Mouse (Mus musculus) G1E (cell line): Measurements from ENCODE around the gene Bcl10. TPM values are rescaled to one million over a fixed set of nuclear protein-coding genes. Genes with fewer than 3 reads are reported as not detected.
"Not testable (repeated sequence)": the region's sequence is repeated elsewhere in the genome, so short reads cannot be mapped to it uniquely, and the experiment has no call there.

Source experiments
- ATAC-seq: 2 replicates; pipeline ENCODE4 v1.8.0; 2016; ENCODE audit warnings: mild to moderate bottlenecking; ENCODE audit not compliant: insufficient number of reproducible peaks, poor library complexity, low FRiP score, severe bottlenecking; ENCODE audit errors: extremely low read depth
- DNase-seq: peaks from one replicate; pipeline ENCODE4 v3.0.0; 2012; ENCODE audit warnings: low spot score
- H3K27me3 ChIP-seq: 2 replicates; pipeline ENCODE4 v1.6.1; 2012; ENCODE audit warnings: mild to moderate bottlenecking, low read length, inconsistent platforms; ENCODE audit not compliant: insufficient read depth
- H3K36me3 ChIP-seq: replicated peaks from 2 replicates; pipeline ENCODE3; 2012; ENCODE audit warnings: mild to moderate bottlenecking, inconsistent platforms
- H3K4me1 ChIP-seq: 2 replicates; pipeline ENCODE4 v1.6.1; 2012; ENCODE audit warnings: low read depth, low read length, inconsistent platforms, mixed read lengths; ENCODE audit not compliant: insufficient read depth
- H3K4me3 ChIP-seq: 2 replicates; pipeline ENCODE4 v1.5.1; 2012; ENCODE audit warnings: low read depth, mild to moderate bottlenecking, inconsistent platforms, low read length, moderate library complexity, mixed read lengths
- H3K9me3 ChIP-seq: replicated peaks from 2 replicates; pipeline ENCODE4 v1.6.1; 2012; ENCODE audit warnings: inconsistent platforms
- CTCF ChIP-seq: IDR thresholded peaks from 2 replicates; pipeline ENCODE4 v1.5.1; 2012; ENCODE audit warnings: low read depth, low read length, inconsistent platforms, mixed read lengths
- GATA1 ChIP-seq: IDR thresholded peaks from 2 replicates; pipeline ENCODE4 v1.6.1; 2012; ENCODE audit warnings: borderline replicate concordance, low read length, inconsistent platforms, mixed read lengths
- GATA2 ChIP-seq: IDR thresholded peaks from 2 replicates; pipeline ENCODE4 v1.6.1; 2012; ENCODE audit warnings: low read depth, low read length, inconsistent platforms, borderline replicate concordance
- POLR2AphosphoS5 ChIP-seq: IDR thresholded peaks from 2 replicates; pipeline ENCODE4 v1.6.1; 2012; ENCODE audit warnings: low read depth, low read length, inconsistent platforms; ENCODE audit not compliant: insufficient replicate concordance
- TAL1 ChIP-seq: conservative IDR thresholded peaks from 2 replicates; pipeline ENCODE4 v1.6.1; 2012; ENCODE audit warnings: low read depth, low read length, inconsistent platforms, mixed read lengths
- polyA plus RNA-seq: library from polyadenylated mRNA; stranded (reverse); fragments of >175 nt; gene quantifications from 2 replicates; pipeline ENCODE4 v1.2.3, GENCODE M21; 2012
- total RNA-seq, 2 experiments: library from RNA; stranded (forward) in 1 of 2; stranded (reverse) in 1 of 2; fragments of 200-1000 nt in 1 of 2; fragments of >200 nt in 1 of 2; fragmentation: Nextera tagmentation in 1 of 2; gene quantifications; 2 replicates each; pipeline ENCODE4 v1.2.3; 2014 to 2017

Gene Bcl10
- total and polyA plus RNA-seq, 3 experiments, result 24.4 to 53.9 (median 42.4) TPM

- Histone ChIP-seq H3K36me3 (no peaks in the 10 kb centered on the region), H3K27me3 (no peaks in the 10 kb centered on the region; the same call in none of the 2 replicates), H3K9me3 (no peaks in the 10 kb centered on the region), H3K4me3 (no peak overlapping the region), H3K4me1 (no peaks in the 10 kb centered on the region)
- TF ChIP-seq GATA1, result no peak
- no peak for TF ChIP-seq TAL1
- no peak for TF ChIP-seq CTCF
- TF ChIP-seq POLR2AphosphoS5, result no peak
- no peak for TF ChIP-seq GATA2
- no peak for ATAC-seq
- no peak for DNase-seq
Measured at GRCm38 (mm10) chr3:145912512-145912911, 10.1 kb upstream of the Bcl10 start.

- peaks cover 3% of the 10 kb centered on the region; the same call in 1 of the 2 replicates for H3K9me3 ChIP-seq
- no peaks in the 10 kb centered on the region for H3K36me3 ChIP-seq
- no peaks in the 10 kb centered on the region; the same call in none of the 2 replicates for H3K27me3 ChIP-seq
- no peaks in the 10 kb centered on the region for H3K4me1 ChIP-seq
- H3K4me3 ChIP-seq, result no peak overlapping the region
- TF ChIP-seq POLR2AphosphoS5 (no peak), TAL1 (no peak), CTCF (no peak), GATA1 (no peak), GATA2 (no peak)
- ATAC-seq (no peak), DNase-seq (no peak)
Measured at GRCm38 (mm10) chr3:145913263-145913662, 9.3 kb upstream of the Bcl10 start.

GRCm38 (mm10) chr3:145913942-145914341 lies 8.7 kb upstream of the Bcl10 start:
- not testable (repeated sequence) for H3K9me3 ChIP-seq, H3K27me3 ChIP-seq, ATAC-seq, H3K4me1 ChIP-seq, H3K36me3 ChIP-seq, DNase-seq, H3K4me3 ChIP-seq

- no peak for TF ChIP-seq POLR2AphosphoS5
- no peak for TF ChIP-seq CTCF
- no peak for TF ChIP-seq GATA1
- no peak for TF ChIP-seq GATA2
- no peak for TF ChIP-seq TAL1
- no peak overlapping the region for H3K4me3 ChIP-seq
- H3K27me3 ChIP-seq, result peaks cover 5% of the 10 kb centered on the region
- H3K36me3 ChIP-seq, result no peaks in the 10 kb centered on the region
- peaks cover 8% of the 10 kb centered on the region; the same call in 1 of the 2 replicates for H3K9me3 ChIP-seq
- no peak for DNase-seq
- no peaks in the 10 kb centered on the region for H3K4me1 ChIP-seq
- ATAC-seq, result no peak
Measured at GRCm38 (mm10) chr3:145916374-145916773, 6.2 kb upstream of the Bcl10 start.

- Histone ChIP-seq H3K4me3 (no peak overlapping the region), H3K27me3 (peaks cover 5% of the 10 kb centered on the region), H3K4me1 (no peaks in the 10 kb centered on the region), H3K9me3 (peaks cover 8% of the 10 kb centered on the region; the same call in 1 of the 2 replicates), H3K36me3 (no peaks in the 10 kb centered on the region)
- TF ChIP-seq GATA1, result no peak
- ATAC-seq (no peak), DNase-seq (no peak)
Measured at GRCm38 (mm10) chr3:145916826-145917225, 5.8 kb upstream of the Bcl10 start.

- Histone ChIP-seq H3K27me3 (peaks cover 5% of the 10 kb centered on the region; the same call in 1 of the 2 replicates), H3K4me3 (no peak overlapping the region), H3K4me1 (peaks cover 26% of the 10 kb centered on the region), H3K9me3 (peaks cover 6% of the 10 kb centered on the region; the same call in 1 of the 2 replicates), H3K36me3 (peaks cover 19% of the 10 kb centered on the region)
- ATAC-seq (no peak), DNase-seq (no peak)
- TF ChIP-seq GATA1 (no peak), TAL1 (no peak), GATA2 (no peak), POLR2AphosphoS5 (no peak), CTCF (no peak)
Measured at GRCm38 (mm10) chr3:145922971-145923370, 367 bp downstream of the Bcl10 start.

GRCm38 (mm10) chr3:145923874-145924577 lies 1.4 kb downstream of the Bcl10 start:
- no peak for TF ChIP-seq GATA2
- TF ChIP-seq TAL1, result no peak
- no peak for TF ChIP-seq POLR2AphosphoS5
- no peak for TF ChIP-seq CTCF
- TF ChIP-seq GATA1, result no peak
- H3K4me1 ChIP-seq, result peaks cover 32% of the 10 kb centered on the region
- ATAC-seq (peak; percentile 97), DNase-seq (peak; percentile 92)
- peaks cover 5% of the 10 kb centered on the region; the same call in 1 of the 2 replicates for H3K27me3 ChIP-seq
- H3K36me3 ChIP-seq, result peaks cover 30% of the 10 kb centered on the region
- H3K9me3 ChIP-seq, result no peaks in the 10 kb centered on the region
- H3K4me3 ChIP-seq, result peak overlapping the region; percentile 94
